Mouse (Mus musculus): Measurements from ENCODE around the gene Slc12a8. TPM values are rescaled to one million over a fixed set of nuclear protein-coding genes. Genes with fewer than 3 reads are reported as not detected.

Slc12a8 gene
- total RNA-seq, 4 experiments from 2014 or later: 0.80 to 1.6 (median 1.3) TPM

- no peak for DNase-seq (ENCODE audit: low spot score in 2 of 2)
Measured at GRCm38 (mm10) chr16:33610466-33610865, 93.3 kb downstream of the Slc12a8 start.

GRCm38 (mm10) chr16:33611291-33611690 is 94.2 kb downstream of the Slc12a8 start:
- DNase-seq (ENCODE audit: low spot score in 2 of 2): no peak

- DNase-seq (ENCODE audit: low spot score in 2 of 2): no peak
Measured at GRCm38 (mm10) chr16:33612056-33612770, 95.1 kb downstream of the Slc12a8 start.

- DNase-seq (ENCODE audit: low spot score in 2 of 2): no peak
Measured at GRCm38 (mm10) chr16:33615986-33616385, 98.9 kb downstream of the Slc12a8 start.

GRCm38 (mm10) chr16:33621836-33622235 is 104.7 kb downstream of the Slc12a8 start:
- no peak for DNase-seq (ENCODE audit: low spot score in 2 of 2)

- no peak for DNase-seq (ENCODE audit: low spot score in 2 of 2)
Measured at GRCm38 (mm10) chr16:33624586-33624985, 107.5 kb downstream of the Slc12a8 start.

- DNase-seq (ENCODE audit: low spot score in 2 of 2): no peak
Measured at GRCm38 (mm10) chr16:33629539-33629938, 112.4 kb downstream of the Slc12a8 start.

- DNase-seq (ENCODE audit: low spot score in 2 of 2): no peak
Measured at GRCm38 (mm10) chr16:33635836-33636595, 118.9 kb downstream of the Slc12a8 start.

- DNase-seq (ENCODE audit: low spot score in 2 of 2): no peak
Measured at GRCm38 (mm10) chr16:33641779-33642178, 124.7 kb downstream of the Slc12a8 start.

GRCm38 (mm10) chr16:33653116-33653515 is 136.0 kb downstream of the Slc12a8 start:
- no peak for DNase-seq (ENCODE audit: low spot score in 2 of 2)

GRCm38 (mm10) chr16:33655443-33655842 is 138.3 kb downstream of the Slc12a8 start:
- peak in 1 of 2 experiments; percentile 30 for DNase-seq (ENCODE audit: low spot score in 2 of 2)

GRCm38 (mm10) chr16:33657191-33657590 is 140.1 kb downstream of the Slc12a8 start:
- no peak for DNase-seq (ENCODE audit: low spot score in 2 of 2)

GRCm38 (mm10) chr16:33658121-33658520 is 141.0 kb downstream of the Slc12a8 start:
- DNase-seq (ENCODE audit: low spot score in 2 of 2): no peak

GRCm38 (mm10) chr16:33659521-33659920 is 142.4 kb downstream of the Slc12a8 start:
- no peak for DNase-seq (ENCODE audit: low spot score in 2 of 2)

- DNase-seq (ENCODE audit: low spot score in 2 of 2): no peak
Measured at GRCm38 (mm10) chr16:33660125-33660524, 143.0 kb downstream of the Slc12a8 start.

GRCm38 (mm10) chr16:33662841-33663240 is 145.7 kb downstream of the Slc12a8 start:
- DNase-seq (ENCODE audit: low spot score in 2 of 2): no peak

- no peak for DNase-seq (ENCODE audit: low spot score in 2 of 2)
Measured at GRCm38 (mm10) chr16:33666226-33666625, 149.1 kb downstream of the Slc12a8 start.

- no peak for DNase-seq (ENCODE audit: low spot score in 2 of 2)
Measured at GRCm38 (mm10) chr16:33666985-33667538, 149.9 kb downstream of the Slc12a8 start.

GRCm38 (mm10) chr16:33668448-33668847 is 151.3 kb downstream of the Slc12a8 start:
- no peak for DNase-seq (ENCODE audit: low spot score in 2 of 2)

- DNase-seq (ENCODE audit: low spot score in 2 of 2): no peak
Measured at GRCm38 (mm10) chr16:33669072-33669471, 151.9 kb downstream of the Slc12a8 start.

GRCm38 (mm10) chr16:33670340-33670739 is 153.2 kb downstream of the Slc12a8 start:
- DNase-seq (ENCODE audit: low spot score in 2 of 2): no peak

- no peak for DNase-seq (ENCODE audit: low spot score in 2 of 2)
Measured at GRCm38 (mm10) chr16:33670933-33671332, 153.8 kb downstream of the Slc12a8 start.

Measured in left cerebral cortex, adult 8-10 months (tissue).